Mouse (Mus musculus): ENCODE results near the gene Adcy4. TPM values are rescaled to one million over a fixed set of nuclear protein-coding genes. Genes with fewer than 3 reads are reported as not detected.
"Not testable (repeated sequence)": the region's sequence is repeated elsewhere in the genome, so short reads cannot be mapped to it uniquely, and the experiment has no call there.

Adcy4 gene
- polyA plus RNA-seq, 1 experiment from 2014 or later = 3.6 TPM

DNA sequence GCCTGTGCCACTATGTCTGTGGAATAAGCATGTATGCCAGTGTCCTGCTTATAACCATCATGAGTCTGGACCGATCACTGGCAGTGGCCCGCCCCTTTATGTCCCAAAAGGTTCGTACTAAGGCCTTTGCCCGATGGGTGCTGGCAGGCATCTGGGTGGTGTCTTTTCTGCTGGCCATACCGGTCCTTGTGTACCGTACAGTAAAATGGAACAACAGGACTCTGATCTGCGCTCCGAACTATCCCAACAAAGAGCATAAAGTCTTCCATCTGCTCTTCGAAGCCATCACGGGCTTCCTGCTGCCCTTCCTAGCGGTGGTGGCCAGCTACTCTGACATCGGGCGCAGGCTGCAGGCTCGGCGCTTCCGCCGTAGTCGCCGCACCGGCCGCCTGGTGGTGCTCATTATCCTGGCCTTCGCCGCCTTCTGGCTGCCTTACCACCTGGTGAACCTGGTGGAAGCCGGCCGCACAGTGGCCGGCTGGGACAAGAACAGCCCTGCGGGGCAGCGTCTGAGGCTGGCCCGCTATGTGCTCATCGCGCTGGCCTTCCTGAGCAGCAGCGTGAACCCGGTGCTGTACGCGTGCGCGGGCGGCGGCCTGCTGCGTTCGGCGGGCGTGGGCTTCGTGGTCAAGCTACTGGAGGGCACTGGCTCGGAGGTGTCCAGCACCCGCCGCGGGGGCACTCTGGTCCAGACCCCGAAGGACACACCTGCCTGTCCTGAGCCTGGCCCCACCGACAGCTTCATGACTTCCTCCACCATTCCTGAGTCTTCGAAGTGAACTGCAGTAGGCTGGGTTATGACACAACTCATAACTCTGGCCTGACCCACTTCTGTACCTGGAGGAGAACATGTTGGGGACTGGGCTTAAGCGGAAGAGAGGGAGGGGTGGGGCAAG lies 16.1 kb downstream of the Adcy4 start:
- ATAC-seq = peak; percentile 62; the same call in 1 of the 2 replicates
- H3K4me2 ChIP-seq = peak overlapping the region; percentile 86
- peak overlapping the region; percentile 47 for H3K4me3 ChIP-seq
- 11% methylated on average over 52 of the region's 52 CpGs for WGBS
- H3K27me3 ChIP-seq = peaks cover 73% of the 10 kb centered on the region
- H3K9me3 ChIP-seq (replicated peaks) = no peaks in the 10 kb centered on the region
- no peak overlapping the region for H3K27ac ChIP-seq
- no peaks in the 10 kb centered on the region for H3K36me3 ChIP-seq (ENCODE audit: poor library complexity, severe bottlenecking)
- H3K4me1 ChIP-seq = peaks cover 7% of the 10 kb centered on the region; the same call in 1 of the 2 replicates
- peak overlapping the region; percentile 71 for H3K9ac ChIP-seq

DNA sequence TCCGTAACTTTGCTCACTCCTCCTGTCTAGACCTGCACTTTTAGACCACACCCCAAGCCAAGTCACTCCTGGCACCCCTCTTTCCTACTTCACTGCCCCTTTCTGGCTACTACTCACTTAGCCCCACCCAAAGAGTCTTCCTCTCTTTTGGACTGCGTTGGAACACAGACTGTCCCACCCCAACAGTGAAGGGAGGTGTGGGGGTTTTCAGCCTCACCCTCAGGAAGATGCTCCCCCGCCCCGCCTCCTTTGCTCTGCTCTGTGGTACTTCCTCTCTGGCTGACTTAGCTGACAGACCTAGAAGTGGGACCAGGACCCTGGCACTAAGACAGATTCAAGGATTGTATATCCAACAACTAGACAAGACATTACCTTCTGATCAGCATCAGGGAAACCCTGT lies 18.2 kb downstream of the Adcy4 start, which contains the start of gene Ltb4r1:
Gene Ltb4r1 (plus strand): TSS at position 267 of the 400 bp plus-strand sequence.
- peaks cover 90% of the 10 kb centered on the region for H3K27me3 ChIP-seq
- WGBS = 68% methylated on average over 4 of the region's 4 CpGs
- no peak within 1 kb of the TSS for H3K27ac ChIP-seq
- no peak within 1 kb of the TSS for H3K4me2 ChIP-seq
- H3K9ac ChIP-seq = no peak within 1 kb of the TSS
- peaks cover 15% of the 10 kb centered on the region for H3K4me1 ChIP-seq
- no peaks in the 10 kb centered on the region for H3K36me3 ChIP-seq (ENCODE audit: poor library complexity, severe bottlenecking)
- no peak within 1 kb of the TSS for H3K4me3 ChIP-seq
- H3K9me3 ChIP-seq (replicated peaks) = no peaks in the 10 kb centered on the region
- ATAC-seq = no peak

DNA sequence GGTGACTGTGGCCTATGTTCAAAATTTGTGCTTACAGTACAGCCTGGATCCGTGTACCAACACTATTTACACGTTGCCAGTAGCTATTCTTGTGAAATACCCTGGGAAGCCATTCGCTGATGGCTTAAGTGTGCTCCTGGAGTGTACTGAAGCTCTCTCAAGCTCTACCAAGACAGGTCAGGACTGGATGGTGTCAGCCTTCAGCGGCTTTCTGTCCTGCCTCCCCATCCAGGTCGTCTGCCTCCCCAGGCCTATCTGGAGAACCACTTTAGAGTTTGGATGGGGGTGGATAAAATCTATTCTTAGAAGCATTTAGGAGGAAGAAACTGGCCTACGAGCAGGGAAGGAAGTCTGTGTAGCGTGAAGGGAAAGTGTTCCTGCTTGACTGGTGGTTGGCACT lies 20.7 kb downstream of the Adcy4 start:
- Histone ChIP-seq H3K27me3 (peaks cover 72% of the 10 kb centered on the region), H3K4me1 (peaks cover 14% of the 10 kb centered on the region), H3K27ac (no peak overlapping the region), H3K4me2 (no peak overlapping the region), H3K36me3 (ENCODE audit: poor library complexity, severe bottlenecking) (no peaks in the 10 kb centered on the region), H3K4me3 (no peak overlapping the region), H3K9ac (no peak overlapping the region), H3K9me3 (replicated peaks) (no peaks in the 10 kb centered on the region)
- 63% methylated on average over 7 of the region's 7 CpGs for WGBS
- ATAC-seq = no peak

DNA sequence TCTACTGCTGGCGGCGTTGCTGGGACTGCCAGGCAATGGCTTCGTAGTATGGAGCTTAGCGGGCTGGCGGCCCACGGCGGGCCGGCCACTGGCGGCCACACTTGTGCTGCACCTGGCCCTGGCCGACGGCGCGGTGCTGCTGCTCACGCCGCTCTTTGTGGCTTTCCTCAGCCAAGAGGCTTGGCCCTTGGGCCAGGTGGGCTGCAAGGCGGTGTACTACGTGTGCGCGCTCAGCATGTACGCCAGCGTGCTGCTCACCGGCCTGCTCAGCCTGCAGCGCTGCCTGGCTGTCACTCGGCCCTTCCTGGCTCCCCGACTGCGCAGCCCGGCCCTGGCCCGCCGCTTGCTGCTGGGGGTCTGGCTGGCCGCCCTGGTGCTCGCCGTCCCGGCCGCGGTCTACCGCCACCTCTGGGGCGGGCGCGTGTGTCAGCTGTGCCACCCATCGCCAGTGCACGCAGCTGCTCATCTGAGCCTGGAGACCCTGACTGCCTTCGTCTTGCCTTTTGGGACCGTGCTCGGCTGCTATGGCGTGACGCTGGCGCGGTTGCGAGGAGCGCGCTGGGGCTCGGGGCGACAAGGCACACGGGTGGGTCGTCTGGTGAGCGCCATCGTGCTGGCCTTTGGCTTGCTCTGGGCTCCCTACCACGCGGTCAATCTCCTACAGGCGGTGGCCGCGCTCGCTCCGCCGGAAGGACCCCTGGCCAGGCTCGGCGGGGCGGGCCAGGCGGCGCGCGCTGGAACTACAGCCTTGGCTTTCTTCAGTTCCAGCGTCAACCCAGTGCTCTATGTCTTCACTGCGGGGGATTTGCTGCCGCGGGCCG lies 21.7 kb downstream of the Adcy4 start:
- Histone ChIP-seq H3K4me2 (peak overlapping the region; percentile 87), H3K36me3 (ENCODE audit: poor library complexity, severe bottlenecking) (no peaks in the 10 kb centered on the region), H3K9me3 (replicated peaks) (no peaks in the 10 kb centered on the region), H3K9ac (peak overlapping the region; percentile 77), H3K4me1 (peaks cover 9% of the 10 kb centered on the region), H3K4me3 (peak overlapping the region; percentile 53), H3K27ac (peak overlapping the region; percentile 8; the same call in 1 of the 2 replicates), H3K27me3 (peaks cover 63% of the 10 kb centered on the region)
- peak; percentile 77 for ATAC-seq
- WGBS = under 1% methylated on average over 75 of the region's 77 CpGs

DNA sequence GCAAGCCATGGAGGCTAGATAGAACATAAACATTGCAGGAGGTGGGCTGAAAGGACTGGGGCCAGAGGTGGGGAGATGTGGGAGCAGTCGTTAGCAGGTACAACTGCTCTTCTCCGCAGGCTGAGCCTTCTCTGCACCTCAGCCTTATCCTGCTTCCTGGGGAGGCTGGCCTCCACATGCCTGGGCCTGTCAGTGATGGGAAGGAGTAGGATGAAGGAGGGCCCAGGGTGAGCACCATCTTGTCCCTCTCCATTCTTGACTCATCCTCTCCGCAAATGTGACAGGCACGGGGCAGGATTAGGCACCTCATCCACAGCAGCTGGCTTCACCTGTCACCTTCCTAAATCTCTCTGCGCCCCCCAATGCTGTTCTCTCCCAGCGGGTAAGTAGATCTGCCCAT lies 22.7 kb downstream of the Adcy4 start, which contains the start of gene Ltb4r2:
Gene Ltb4r2 (plus strand): TSS at position 266 of the 400 bp plus-strand sequence.
- Histone ChIP-seq H3K4me2 (peak within 1 kb of the TSS; percentile 87), H3K36me3 (ENCODE audit: poor library complexity, severe bottlenecking) (peaks cover 8% of the 10 kb centered on the region), H3K27me3 (peaks cover 55% of the 10 kb centered on the region), H3K9me3 (replicated peaks) (no peaks in the 10 kb centered on the region), H3K27ac (peak within 1 kb of the TSS; percentile 8; the same call in 1 of the 2 replicates), H3K4me1 (peaks cover 9% of the 10 kb centered on the region), H3K9ac (peak within 1 kb of the TSS; percentile 77), H3K4me3 (peak within 1 kb of the TSS; percentile 53)
- no peak for ATAC-seq
- 72% methylated on average over 6 of the region's 6 CpGs for WGBS

DNA sequence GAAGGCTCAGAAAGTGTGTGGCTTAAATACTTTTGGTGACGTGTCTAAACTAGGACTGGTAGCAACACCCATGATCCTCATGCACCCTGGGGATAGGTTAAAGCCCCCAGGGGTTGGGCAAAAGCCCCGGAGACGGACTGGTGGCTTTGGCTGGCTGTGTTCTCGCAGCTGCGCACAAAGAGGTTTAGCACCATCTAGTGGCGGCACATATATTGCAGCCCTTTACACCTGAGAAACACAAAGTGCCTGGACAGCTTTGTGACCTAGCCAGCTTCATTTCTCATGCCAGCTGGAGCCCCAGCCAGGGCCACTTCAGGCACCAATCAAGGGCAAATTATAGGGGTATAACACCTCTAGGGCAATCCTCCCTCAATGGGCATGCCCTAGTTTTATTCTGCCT lies 23.7 kb downstream of the Adcy4 start:
- Histone ChIP-seq H3K36me3 (ENCODE audit: poor library complexity, severe bottlenecking) (peaks cover 18% of the 10 kb centered on the region), H3K27me3 (peaks cover 44% of the 10 kb centered on the region), H3K4me2 (peak overlapping the region; percentile 40)
- H3K4me1 ChIP-seq; H3K9me3 ChIP-seq (replicated peaks); ATAC-seq; H3K27ac ChIP-seq; H3K9ac ChIP-seq; H3K4me3 ChIP-seq: not testable (repeated sequence)
- WGBS = 2% methylated on average over 6 of the region's 6 CpGs

DNA sequence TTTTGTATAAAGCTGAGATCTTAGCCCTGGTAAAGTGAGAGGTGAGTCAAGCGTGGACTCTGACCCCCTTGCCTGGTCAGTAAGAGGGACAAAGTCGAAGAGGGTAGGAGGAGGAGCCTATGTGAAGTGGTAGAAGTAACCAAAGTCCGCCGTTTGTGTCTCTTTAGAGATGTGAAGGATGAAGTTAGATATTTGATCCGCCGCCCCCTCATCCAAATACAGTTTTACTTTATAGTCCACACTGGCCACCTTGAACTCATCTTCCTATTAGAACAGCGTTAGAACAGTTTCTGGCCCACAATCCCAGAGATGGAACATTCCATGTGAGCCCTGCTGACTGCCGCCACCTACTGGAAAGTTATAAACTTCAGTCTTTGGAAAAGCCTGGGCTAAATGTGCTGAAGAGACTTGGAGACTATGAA lies 25.5 kb downstream of the Adcy4 start, which contains the start of gene Cideb:
Gene Cideb (minus strand): TSS at position 96 of the 422 bp plus-strand sequence.
- no peak within 1 kb of the TSS for H3K4me3 ChIP-seq
- no peak within 1 kb of the TSS for H3K4me2 ChIP-seq
- H3K4me1 ChIP-seq = peaks cover 9% of the 10 kb centered on the region
- 17% methylated on average over 8 of the region's 8 CpGs for WGBS
- H3K9me3 ChIP-seq (replicated peaks) = no peaks in the 10 kb centered on the region
- ATAC-seq = no peak; the same call in 1 of the 2 replicates
- peaks cover 28% of the 10 kb centered on the region for H3K27me3 ChIP-seq
- peaks cover 36% of the 10 kb centered on the region for H3K36me3 ChIP-seq (ENCODE audit: poor library complexity, severe bottlenecking)
- H3K9ac ChIP-seq = no peak within 1 kb of the TSS
- no peak within 1 kb of the TSS for H3K27ac ChIP-seq

DNA sequence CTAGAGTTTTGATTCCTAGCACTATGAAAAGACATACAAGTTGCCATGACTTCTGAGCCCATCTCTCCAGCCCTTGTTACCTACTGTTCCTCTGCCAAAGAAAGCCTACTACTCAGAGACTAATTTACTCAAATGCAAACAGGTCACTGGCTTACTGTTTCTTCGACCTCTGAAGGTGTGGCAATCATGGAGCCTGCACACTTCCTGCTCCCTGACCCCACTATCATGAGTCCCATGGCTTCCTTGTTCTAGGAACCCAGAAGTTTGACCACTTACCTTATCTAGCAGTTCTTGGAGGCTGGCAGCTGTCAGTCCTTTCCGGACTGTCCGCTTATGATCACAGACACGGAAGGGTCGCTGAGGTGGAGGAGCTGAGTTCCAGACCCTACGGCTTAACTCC lies 26.3 kb downstream of the Adcy4 start:
- 86% methylated on average over 6 of the region's 6 CpGs for WGBS
- Histone ChIP-seq H3K9ac (no peak overlapping the region), H3K36me3 (ENCODE audit: poor library complexity, severe bottlenecking) (peaks cover 44% of the 10 kb centered on the region), H3K4me3 (no peak overlapping the region), H3K4me1 (peaks cover 9% of the 10 kb centered on the region), H3K27me3 (peaks cover 20% of the 10 kb centered on the region), H3K27ac (no peak overlapping the region), H3K4me2 (no peak overlapping the region), H3K9me3 (replicated peaks) (no peaks in the 10 kb centered on the region)
- ATAC-seq = no peak

DNA sequence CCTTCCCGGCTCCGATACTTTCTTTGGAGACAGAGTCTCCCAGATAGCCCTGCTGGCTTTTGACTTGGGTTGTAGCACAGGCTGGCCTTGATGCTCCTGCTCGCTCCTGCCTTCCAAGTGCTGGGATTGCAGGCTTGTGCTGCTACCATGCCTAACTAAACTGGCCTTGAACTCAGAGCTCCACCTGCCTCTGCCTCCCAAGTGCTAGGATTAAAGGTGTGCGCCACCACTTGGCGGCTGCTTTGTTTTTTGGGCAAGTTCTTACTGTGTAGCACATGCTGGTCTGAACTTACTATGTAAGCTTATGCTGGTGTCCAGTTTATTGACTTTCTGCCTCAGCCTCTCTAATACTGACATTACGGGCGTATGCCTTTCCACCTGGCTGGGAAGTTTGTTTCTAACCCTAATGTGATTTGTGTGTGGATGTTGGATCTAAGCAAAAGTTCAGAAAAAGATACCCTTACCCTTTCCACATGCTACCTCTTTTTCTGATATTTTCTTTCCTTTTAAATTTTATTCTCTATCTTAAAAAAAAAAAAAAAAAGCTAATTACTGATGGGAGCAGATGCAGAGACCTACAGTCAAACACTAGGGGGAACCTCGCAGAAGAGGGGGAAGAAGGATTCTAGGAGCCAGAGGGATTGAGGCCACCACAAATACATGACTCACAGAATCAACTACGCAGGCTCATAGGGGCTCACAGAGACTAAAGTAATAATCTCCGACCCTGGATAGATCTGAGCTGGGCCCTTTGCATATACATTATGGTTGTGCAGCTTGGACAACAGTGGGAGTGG lies 36.6 kb downstream of the Adcy4 start:
- Histone ChIP-seq H3K9me3 (replicated peaks) (no peaks in the 10 kb centered on the region), H3K4me3 (peak overlapping the region; percentile 83), H3K27ac (no peak overlapping the region), H3K4me2 (peak overlapping the region; percentile 98), H3K9ac (no peak overlapping the region), H3K4me1 (peaks cover 38% of the 10 kb centered on the region), H3K27me3 (no peaks in the 10 kb centered on the region), H3K36me3 (ENCODE audit: poor library complexity, severe bottlenecking) (peaks cover 31% of the 10 kb centered on the region)
- ATAC-seq = no peak
- 89% methylated on average over 10 of the region's 10 CpGs for WGBS

DNA sequence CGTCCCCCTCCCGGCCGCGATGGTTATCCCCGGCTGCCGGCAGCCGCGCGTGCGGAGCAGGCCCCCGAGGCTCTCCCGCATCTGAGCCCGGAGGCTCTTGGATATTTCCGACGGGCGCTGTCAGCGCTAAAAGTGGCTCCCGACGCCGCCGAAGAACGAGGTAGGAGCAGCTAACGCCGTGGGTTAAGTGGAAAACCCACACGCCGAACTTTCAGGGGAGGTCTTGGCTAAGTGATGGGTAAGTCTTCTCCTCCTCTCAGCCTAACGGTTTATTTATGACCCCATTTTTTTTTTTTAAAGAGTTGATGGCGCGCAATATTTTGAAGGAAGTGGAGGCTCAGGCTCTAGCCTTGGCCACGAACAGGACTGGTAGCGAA lies 38.0 kb downstream of the Adcy4 start:
- Histone ChIP-seq H3K4me1 (peaks cover 38% of the 10 kb centered on the region), H3K27ac (peak overlapping the region; percentile 35; the same call in 1 of the 2 replicates), H3K4me2 (peak overlapping the region; percentile 98), H3K27me3 (no peaks in the 10 kb centered on the region), H3K9ac (peak overlapping the region; percentile 87), H3K4me3 (peak overlapping the region; percentile 83), H3K9me3 (replicated peaks) (no peaks in the 10 kb centered on the region), H3K36me3 (ENCODE audit: poor library complexity, severe bottlenecking) (peaks cover 27% of the 10 kb centered on the region)
- under 1% methylated on average over 31 of the region's 31 CpGs for whole genome bisulfite sequencing
- no peak; the same call in 1 of the 2 replicates for ATAC-seq

DNA sequence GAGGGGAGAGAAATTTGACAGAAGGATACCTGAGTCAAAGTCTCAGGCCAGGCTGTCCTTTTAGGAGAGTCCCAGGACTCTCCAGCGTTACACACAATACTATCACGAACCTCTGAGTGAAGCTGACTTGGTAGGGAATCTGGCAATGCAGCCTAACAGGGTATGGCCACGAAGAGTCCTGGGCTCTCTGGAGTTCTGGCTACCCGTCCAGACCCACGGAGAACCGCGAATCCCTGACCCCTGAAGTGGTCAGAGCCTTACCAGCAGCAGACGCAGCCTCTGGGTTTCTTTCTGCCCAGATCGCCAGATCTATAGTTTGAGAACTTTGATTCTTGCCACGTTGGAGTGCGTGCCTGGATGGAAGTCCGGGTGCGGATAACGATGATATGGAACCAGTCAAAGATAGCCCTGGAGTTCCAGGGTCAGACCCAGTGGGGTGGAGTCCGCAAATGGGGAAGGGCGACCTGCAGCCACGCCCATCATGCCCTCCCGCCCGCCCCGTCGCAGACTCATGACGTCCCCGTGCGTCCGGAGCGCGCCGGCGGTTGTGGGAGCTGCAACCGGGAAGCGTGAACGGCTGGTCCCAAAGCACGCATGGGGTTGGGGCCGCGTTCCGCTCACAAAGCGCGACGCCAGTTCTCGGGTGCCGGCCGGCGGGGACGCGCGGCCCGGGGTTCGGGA lies 38.6 kb downstream of the Adcy4 start, which contains the start of the genes Dhrs1 and Nop9:
Gene Dhrs1 (minus strand): TSS at position 511 of the 681 bp plus-strand sequence.
Gene Nop9 (plus strand): TSS at position 514 of the 681 bp plus-strand sequence.
- peak within 1 kb of the TSS; percentile 83 for H3K4me3 ChIP-seq
- peaks cover 38% of the 10 kb centered on the region for H3K4me1 ChIP-seq
- peak within 1 kb of the TSS; percentile 35; the same call in 1 of the 2 replicates for H3K27ac ChIP-seq
- peaks cover 27% of the 10 kb centered on the region for H3K36me3 ChIP-seq (ENCODE audit: poor library complexity, severe bottlenecking)
- H3K9me3 ChIP-seq (replicated peaks) = no peaks in the 10 kb centered on the region
- ATAC-seq = peak; percentile 88
- 2% methylated on average over 40 of the region's 48 CpGs for WGBS
- H3K9ac ChIP-seq = peak within 1 kb of the TSS; percentile 87
- H3K4me2 ChIP-seq = peak within 1 kb of the TSS; percentile 98
- no peaks in the 10 kb centered on the region for H3K27me3 ChIP-seq

Data from forebrain, embryonic 13.5 days (tissue).